16 mouse cellular contexts compared by ENCODE assay signal in genomic region chr10:9672751-9673150, GRCm38 (mm10). TPM values are rescaled to one million over a fixed set of nuclear protein-coding genes. Genes with fewer than 3 reads are reported as not detected.
DNase-seq lines count a peak whose midpoint lies in the region; ATAC-seq and TF ChIP-seq lines count a peak whose summit lies in the region.
"Had no signal": no experiment of that assay in that cellular context is flagged by ENCODE, and none has a peak within 500 bp of the region (broad histone marks: within the 10 kb centered on the region; RNA-seq: fewer than 3 reads in every experiment).

No protein-coding gene starts in this region.

- H3K4me3 ChIP-seq in liver, embryonic 11.5 days (ENCODE audit: low read depth, low read length) = no peak overlapping the region
- H3K4me3 ChIP-seq in liver, postnatal 0 days (ENCODE audit: low read depth, low read length) = no peak overlapping the region
- H3K4me3 ChIP-seq in forebrain, embryonic 11.5 days (ENCODE audit: low read depth, low read length) = peak overlapping the region; percentile 1; the same call in 1 of the 2 replicates
- 0 out of 2 replicates have a peak overlapping the region, but pooled peaks have one; percentile 76 for H3K4me3 ChIP-seq in intestine, embryonic 15.5 days (replicated peaks)
- H3K4me3 ChIP-seq in neural tube, embryonic 14.5 days (ENCODE audit: low read depth, low read length) = no peak overlapping the region

- peaks cover 4% of the 10 kb centered on the region for H3K4me1 ChIP-seq in liver, embryonic 11.5 days (replicated peaks; ENCODE audit: control insufficient read depth, insufficient read depth, low read length)
- H3K4me1 ChIP-seq in liver, postnatal 0 days (ENCODE audit: insufficient read depth) = peaks cover 2% of the 10 kb centered on the region; the same call in 1 of the 2 replicates
- peaks cover 2% of the 10 kb centered on the region; the same call in 1 of the 2 replicates for H3K4me1 ChIP-seq in forebrain, embryonic 11.5 days (replicated peaks; ENCODE audit: control insufficient read depth, insufficient read depth, low read length)
- H3K4me1 ChIP-seq in intestine, embryonic 15.5 days (replicated peaks) = peaks cover 17% of the 10 kb centered on the region; the same call in 1 of the 2 replicates
- peaks cover 4% of the 10 kb centered on the region; the same call in 1 of the 2 replicates for H3K4me1 ChIP-seq in neural tube, embryonic 14.5 days (ENCODE audit: control insufficient read depth, insufficient read depth, low read length)

- H3K4me2 ChIP-seq in liver, embryonic 11.5 days = peak overlapping the region; percentile 69; the same call in 1 of the 2 replicates
- no peak overlapping the region for H3K4me2 ChIP-seq in liver, postnatal 0 days (ENCODE audit: low read depth, low read length)
- H3K4me2 ChIP-seq in forebrain, embryonic 11.5 days (ENCODE audit: low read depth, low read length, severe bottlenecking) = peak overlapping the region; percentile 12; the same call in 1 of the 2 replicates
- H3K4me2 ChIP-seq in intestine, embryonic 15.5 days (replicated peaks) = peak overlapping the region; percentile 94
- H3K4me2 ChIP-seq in neural tube, embryonic 14.5 days (ENCODE audit: low read depth, low read length) = peak overlapping the region; percentile 94

- H3K27me3 ChIP-seq in liver, embryonic 11.5 days (replicated peaks; ENCODE audit: control insufficient read depth, insufficient read depth, low read length) = peaks cover 40% of the 10 kb centered on the region
- H3K27me3 ChIP-seq in liver, postnatal 0 days (ENCODE audit: insufficient read depth, low read length) = peaks cover 39% of the 10 kb centered on the region
- peaks cover 6% of the 10 kb centered on the region for H3K27me3 ChIP-seq in forebrain, embryonic 11.5 days (ENCODE audit: control insufficient read depth, insufficient read depth, low read length)
- no peaks in the 10 kb centered on the region; the same call in 1 of the 2 replicates for H3K27me3 ChIP-seq in intestine, embryonic 15.5 days (replicated peaks)
- H3K27me3 ChIP-seq in neural tube, embryonic 14.5 days (ENCODE audit: control insufficient read depth, insufficient read depth, low read length) = peaks cover 9% of the 10 kb centered on the region

- no peak overlapping the region for H3K9ac ChIP-seq in liver, embryonic 11.5 days (ENCODE audit: low read depth, low read length)
- no peak overlapping the region for H3K9ac ChIP-seq in liver, postnatal 0 days (replicated peaks)
- H3K9ac ChIP-seq in forebrain, embryonic 11.5 days (ENCODE audit: low read length) = no peak overlapping the region
- H3K9ac ChIP-seq in intestine, embryonic 15.5 days = no peak overlapping the region
- H3K9ac ChIP-seq in neural tube, embryonic 14.5 days (replicated peaks; ENCODE audit: low read depth, low read length) = no peak overlapping the region

- TF ChIP-seq CTCF in liver, postnatal 0 days (IDR thresholded peaks at IDR 0.05; ENCODE audit: low read depth) = no peak

- WGBS in liver, embryonic 11.5 days = 86% methylated on average over 5 of the region's 5 CpGs
- 69% methylated on average over 5 of the region's 5 CpGs for WGBS in liver, postnatal 0 days (ENCODE audit: insufficient replicate concordance)
- 89% methylated on average over 5 of the region's 5 CpGs for WGBS in forebrain, embryonic 11.5 days
- 84% methylated on average over 5 of the region's 5 CpGs for WGBS in intestine, embryonic 15.5 days
- 91% methylated on average over 5 of the region's 5 CpGs for WGBS in neural tube, embryonic 14.5 days

- H3K27ac ChIP-seq in liver, embryonic 11.5 days (ENCODE audit: low read depth, low read length) = no peak overlapping the region
- no peak overlapping the region for H3K27ac ChIP-seq in liver, postnatal 0 days (ENCODE audit: low read depth)
- H3K27ac ChIP-seq in forebrain, embryonic 11.5 days (ENCODE audit: low read depth, low read length) = no peak overlapping the region
- H3K27ac ChIP-seq in intestine, embryonic 15.5 days = no peak overlapping the region
- H3K27ac ChIP-seq in neural tube, embryonic 14.5 days (ENCODE audit: low read depth, low read length) = no peak overlapping the region
- H3K27ac ChIP-seq: left cerebral cortex, adult 2 months had no signal

- no peaks in the 10 kb centered on the region for H3K9me3 ChIP-seq in liver, embryonic 11.5 days (ENCODE audit: control insufficient read depth, low read length)
- no peaks in the 10 kb centered on the region for H3K9me3 ChIP-seq in liver, postnatal 0 days (ENCODE audit: low read length)
- H3K9me3 ChIP-seq in forebrain, embryonic 11.5 days (ENCODE audit: control insufficient read depth, low read length) = no peaks in the 10 kb centered on the region
- no peaks in the 10 kb centered on the region for H3K9me3 ChIP-seq in intestine, embryonic 15.5 days
- no peaks in the 10 kb centered on the region for H3K9me3 ChIP-seq in neural tube, embryonic 14.5 days (ENCODE audit: control insufficient read depth, low read length)

- H3K36me3 ChIP-seq in liver, embryonic 11.5 days (ENCODE audit: control insufficient read depth, insufficient read depth, low read length) = no peaks in the 10 kb centered on the region
- H3K36me3 ChIP-seq in liver, postnatal 0 days (replicated peaks; ENCODE audit: insufficient read depth, low read length) = no peaks in the 10 kb centered on the region
- no peaks in the 10 kb centered on the region for H3K36me3 ChIP-seq in forebrain, embryonic 11.5 days (ENCODE audit: control insufficient read depth, insufficient read depth, low read length)
- H3K36me3 ChIP-seq in intestine, embryonic 15.5 days = no peaks in the 10 kb centered on the region
- H3K36me3 ChIP-seq in neural tube, embryonic 14.5 days (ENCODE audit: control insufficient read depth, insufficient read depth, low read length) = no peaks in the 10 kb centered on the region

- ATAC-seq in liver, embryonic 11.5 days (replicated peaks; ENCODE audit: low FRiP score) = no peak
- no peak for ATAC-seq in liver, postnatal 0 days
- ATAC-seq in forebrain, embryonic 11.5 days (replicated peaks; ENCODE audit: low FRiP score) = no peak
- ATAC-seq in intestine, embryonic 15.5 days = no peak
- ATAC-seq in neural tube, embryonic 14.5 days (ENCODE audit: low read depth) = no peak

- TF ChIP-seq EP300 in liver, postnatal 0 days (IDR thresholded peaks at IDR 0.05; ENCODE audit: low read depth) = no peak

- no peak for DNase-seq in liver, embryonic 11.5 days (ENCODE audit: low spot score)
- DNase-seq in liver, postnatal 0 days = no peak
- no peak for DNase-seq in forebrain, embryonic 11.5 days (ENCODE audit: low spot score)
- DNase-seq in layer of hippocampus, adult 11-12 months (ENCODE audit: low spot score) = no peak
- no peak for DNase-seq in kidney, adult 9 months
- no peak for DNase-seq in B cell, adult 2 months
- DNase-seq: adrenal gland, postnatal 36 days; cerebellum, adult 18-20 months; gastrocnemius, postnatal 10 days; heart, postnatal 14 days; kidney, postnatal 10 days; lung, adult 18-20 months; retina, postnatal 1 day had no signal

RNA-seq across cellular contexts. Expression of gene Samd5, which starts 2.3 kb away (rescaled TPM):
- 3.3 and 4.6 TPM in 2 replicates for polyA plus RNA-seq in liver, embryonic 11.5 days (2014; fragmentation: Nextera tagmentation; extraction: Ambion mirVana)
- polyA plus RNA-seq in liver, postnatal 0 days (2015; fragmentation: Nextera tagmentation; extraction: Ambion mirVana) = 0.66 and 0.67 TPM in 2 replicates
- polyA plus RNA-seq in forebrain, embryonic 11.5 days (2014; fragmentation: Nextera tagmentation; extraction: Ambion mirVana) = 7.3 and 7.4 TPM in 2 replicates
- 7.1 and 7.6 TPM in 2 replicates for polyA plus RNA-seq in intestine, embryonic 15.5 days (2015; fragmentation: Nextera tagmentation; extraction: Ambion mirVana)
- 6.1 and 6.7 TPM in 2 replicates for polyA plus RNA-seq in neural tube, embryonic 14.5 days (2014; fragmentation: Nextera tagmentation; extraction: Ambion mirVana)

Comparison
In these comparisons a context has a peak if more than half of its experiments do, and no peak if none do; other contexts are left out.
1. H3K4me3 ChIP-seq: peak in forebrain, embryonic 11.5 days (single experiment) and intestine, embryonic 15.5 days (single experiment); none in liver, embryonic 11.5 days (single experiment), liver, postnatal 0 days (single experiment) and neural tube, embryonic 14.5 days (single experiment).